Comparison of ENCODE assay signal across 8 mouse cellular contexts in genomic region chr15:77920511-77921462, GRCm38 (mm10). TPM values are rescaled to one million over a fixed set of nuclear protein-coding genes. Genes with fewer than 3 reads are reported as not detected.
DNase-seq lines count a peak whose midpoint lies in the region; ATAC-seq and TF ChIP-seq lines count a peak whose summit lies in the region.

No protein-coding gene starts in this region.

- no peak overlapping the region for H3K4me3 ChIP-seq in intestine, postnatal 0 days (ENCODE audit: low read depth, low read length)
- no peak overlapping the region for H3K4me3 ChIP-seq in stomach, postnatal 0 days (ENCODE audit: low read depth, low read length)

- H3K4me2 ChIP-seq in intestine, postnatal 0 days (replicated peaks; ENCODE audit: low read depth): no peak overlapping the region
- no peak overlapping the region for H3K4me2 ChIP-seq in stomach, postnatal 0 days (replicated peaks; ENCODE audit: low read depth)

- peak overlapping the region; percentile 41 for H3K27ac ChIP-seq in intestine, postnatal 0 days (ENCODE audit: low read depth, low read length)
- H3K27ac ChIP-seq in stomach, postnatal 0 days (replicated peaks): peak overlapping the region; percentile 13; the same call in 1 of the 2 replicates

- TF ChIP-seq EP300 in stomach, postnatal 0 days (optimal IDR thresholded peaks at IDR 0.05): no peak

- H3K27me3 ChIP-seq in intestine, postnatal 0 days (replicated peaks; ENCODE audit: control insufficient read depth, insufficient read depth, low read length): no peaks in the 10 kb centered on the region
- H3K27me3 ChIP-seq in stomach, postnatal 0 days (ENCODE audit: control insufficient read depth, insufficient read depth, low read length): no peaks in the 10 kb centered on the region

- peaks cover 69% of the 10 kb centered on the region for H3K36me3 ChIP-seq in intestine, postnatal 0 days (ENCODE audit: control insufficient read depth, insufficient read depth)
- peaks cover 12% of the 10 kb centered on the region for H3K36me3 ChIP-seq in stomach, postnatal 0 days (ENCODE audit: control insufficient read depth, insufficient read depth, low read length)

- WGBS in intestine, postnatal 0 days: 78% methylated on average over 10 of the region's 10 CpGs
- 68% methylated on average over 10 of the region's 10 CpGs for WGBS in stomach, postnatal 0 days

- ATAC-seq in intestine, postnatal 0 days: 0 out of 2 replicates have a peak, but pooled peaks have one; percentile 7
- ATAC-seq in stomach, postnatal 0 days (ENCODE audit: low FRiP score, low TSS enrichment): peak; percentile 27

- peak; percentile 50 for DNase-seq in heart, postnatal 4 days
- no peak for DNase-seq in heart, adult 9 months (ENCODE audit: low spot score in 2 of 2)
- DNase-seq in urinary bladder, postnatal 14 days (ENCODE audit: low spot score): peak; percentile 42
- DNase-seq in urinary bladder, adult 2 months (ENCODE audit: low spot score): no peak
- DNase-seq in stomach, postnatal 0 days (ENCODE audit: low spot score): peak; percentile 66
- no peak for DNase-seq in layer of hippocampus, adult 9-11 months
- no peak for DNase-seq in gastrocnemius, postnatal 10 days

- no peak overlapping the region for H3K9ac ChIP-seq in intestine, postnatal 0 days (ENCODE audit: low read depth, low read length)
- H3K9ac ChIP-seq in stomach, postnatal 0 days (ENCODE audit: low read length): no peak overlapping the region

- peak; percentile 66 for TF ChIP-seq CTCF in intestine, postnatal 0 days (IDR thresholded peaks at IDR 0.05; ENCODE audit: low read depth)
- TF ChIP-seq CTCF in stomach, postnatal 0 days (IDR thresholded peaks at IDR 0.05; ENCODE audit: low read depth): peak; percentile 64

- H3K4me1 ChIP-seq in intestine, postnatal 0 days (replicated peaks; ENCODE audit: control insufficient read depth, insufficient read depth, low read length): 0 out of 2 replicates have a peak, but pooled peaks cover 4% of the 10 kb centered on the region
- no peaks in the 10 kb centered on the region for H3K4me1 ChIP-seq in stomach, postnatal 0 days (replicated peaks; ENCODE audit: control insufficient read depth, insufficient read depth)

- H3K9me3 ChIP-seq in intestine, postnatal 0 days (ENCODE audit: control insufficient read depth): no peaks in the 10 kb centered on the region
- no peaks in the 10 kb centered on the region for H3K9me3 ChIP-seq in stomach, postnatal 0 days (ENCODE audit: control insufficient read depth, low read length)

RNA-seq across cellular contexts. Expression of gene Txn2, which starts 8.0 kb away (rescaled TPM):
- 100 to 1,000 TPM; 192 to 198 TPM for total RNA-seq in heart, postnatal 4 days (2021)
- 147 and 157 TPM in 2 replicates for polyA plus RNA-seq in urinary bladder, adult 2 months (2012; rRNA removed)
- polyA plus RNA-seq in intestine, postnatal 0 days (2015; fragmentation: Nextera tagmentation; extraction: Ambion mirVana): 165 and 173 TPM in 2 replicates
- polyA plus RNA-seq in stomach, postnatal 0 days (2015; fragmentation: Nextera tagmentation; extraction: Ambion mirVana): 172 and 176 TPM in 2 replicates
- 100 to 1,000 TPM; 198 to 232 TPM for total RNA-seq in gastrocnemius, postnatal 10 days (2021)

RNA-seq across cellular contexts. Expression of gene Foxred2, which starts 35.7 kb away (rescaled TPM):
- total RNA-seq in heart, postnatal 4 days (2021): under 1 TPM; 0.18 to 0.29 TPM
- 5.2 and 5.5 TPM in 2 replicates for polyA plus RNA-seq in urinary bladder, adult 2 months (2012; rRNA removed)
- polyA plus RNA-seq in intestine, postnatal 0 days (2015; fragmentation: Nextera tagmentation; extraction: Ambion mirVana): 0.33 and 0.46 TPM in 2 replicates
- 0.62 and 0.87 TPM in 2 replicates for polyA plus RNA-seq in stomach, postnatal 0 days (2015; fragmentation: Nextera tagmentation; extraction: Ambion mirVana)
- 1 to 10 TPM; 2.2 to 2.8 TPM for total RNA-seq in gastrocnemius, postnatal 10 days (2021)

RNA-seq across cellular contexts. Expression of gene Eif3d, which starts 49.8 kb away (rescaled TPM):
- 100 to 1,000 TPM; 113 to 115 TPM for total RNA-seq in heart, postnatal 4 days (2021)
- 122 TPM in 2 replicates for polyA plus RNA-seq in urinary bladder, adult 2 months (2012; rRNA removed)
- 59.5 and 67.4 TPM in 2 replicates for polyA plus RNA-seq in intestine, postnatal 0 days (2015; fragmentation: Nextera tagmentation; extraction: Ambion mirVana)
- 106 and 110 TPM in 2 replicates for polyA plus RNA-seq in stomach, postnatal 0 days (2015; fragmentation: Nextera tagmentation; extraction: Ambion mirVana)
- total RNA-seq in gastrocnemius, postnatal 10 days (2021): 10 to 100 TPM; 80.8 to 85.2 TPM

Comparison
In these comparisons a context has a peak if more than half of its experiments do, and no peak if none do; other contexts are left out.
1. DNase-seq: peak in heart, postnatal 4 days (single experiment), urinary bladder, postnatal 14 days (single experiment) and stomach, postnatal 0 days (single experiment); none in heart, adult 9 months (0 of 2), urinary bladder, adult 2 months (single experiment), layer of hippocampus, adult 9-11 months (single experiment) and gastrocnemius, postnatal 10 days (single experiment).